Mouse (Mus musculus) liver, adult 2 months (tissue): Measurements from ENCODE around the gene Gm28308.

ENCODE experiments used
- CTCF ChIP-seq: fragments of 200-500 bp; IDR thresholded peaks from 2 replicates; pipeline ENCODE4 v1.5.1; 2011; ENCODE audit warnings: low read depth, low read length, control low read depth
- POLR2A ChIP-seq: fragments of 200-500 bp; IDR thresholded peaks from 2 replicates; pipeline ENCODE4 v1.6.1; 2011; ENCODE audit warnings: low read length, control low read depth; ENCODE audit not compliant: insufficient read depth; ENCODE audit errors: extremely low read depth

GRCm38 (mm10) chr6:52216691-52217458 is 3.7 kb upstream of the Gm28308 start:
- TF ChIP-seq CTCF = no peak
- TF ChIP-seq POLR2A = no peak
